Mouse (Mus musculus) layer of hippocampus, postnatal 36 days (tissue): ENCODE results near the gene Tec. TPM values are rescaled to one million over a fixed set of nuclear protein-coding genes. Genes with fewer than 3 reads are reported as not detected.
"Not testable (repeated sequence)": the region's sequence is repeated elsewhere in the genome, so short reads cannot be mapped to it uniquely, and the experiment has no call there.

ENCODE experiments used
- DNase-seq, 2 experiments: peaks; one replicate each; pipeline ENCODE4 v3.0.0; 2022
- total RNA-seq, 2 experiments: library from RNA; stranded (reverse); gene quantifications; 2 replicates each; pipeline ENCODE4 v1.2.3; 2021

The Tec gene
- total RNA-seq, 2 experiments from 2014 or later, result 1.8 to 2.0 TPM

- DNase-seq, result no peak
Measured at GRCm38 (mm10) chr5:72818513-72819180, 49.6 kb downstream of the Tec start.

- DNase-seq, result no peak
Measured at GRCm38 (mm10) chr5:72817523-72818091, 50.7 kb downstream of the Tec start.

DNA sequence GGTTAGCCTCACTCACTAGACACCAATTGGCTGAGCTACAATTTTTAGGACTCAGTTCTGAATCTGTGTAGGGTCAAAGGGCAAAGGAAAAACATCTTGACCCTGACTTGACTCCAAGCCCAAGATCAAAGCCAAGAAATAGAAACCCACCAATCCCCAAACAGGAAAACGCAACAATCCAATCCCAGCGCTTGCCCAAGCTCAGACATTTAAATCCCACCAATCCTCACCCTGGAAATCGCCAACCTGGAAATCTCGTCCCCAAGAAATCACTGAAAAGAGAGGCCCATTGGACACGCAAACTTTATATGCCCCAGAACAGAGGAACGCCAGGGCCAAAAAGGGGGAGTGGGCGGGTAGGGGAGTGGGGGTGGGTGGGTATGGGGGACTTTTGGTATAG, 51.3 kb downstream of the Tec start:
- DNase-seq, result not testable (repeated sequence)

GRCm38 (mm10) chr5:72816491-72816890, 51.8 kb downstream of the Tec start:
- DNase-seq, result no peak

DNA sequence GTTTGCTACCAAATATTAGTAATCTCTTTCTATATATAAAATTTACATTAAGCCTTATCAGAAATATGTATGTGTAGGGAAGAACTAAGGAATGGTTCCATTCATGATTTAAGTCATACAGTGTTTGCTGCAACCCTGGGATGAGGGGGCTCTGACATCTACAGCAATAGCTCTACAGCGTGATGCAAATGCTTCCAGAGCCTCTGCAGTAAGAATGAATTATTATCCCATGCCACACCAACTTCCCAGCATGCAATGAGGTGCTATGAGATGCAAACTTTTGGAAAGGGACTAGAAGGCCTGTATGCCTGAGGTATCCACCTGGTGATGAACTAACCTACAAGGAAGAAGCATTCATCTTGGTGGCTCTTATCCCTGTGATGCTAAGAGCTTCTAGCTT, 52.2 kb downstream of the Tec start:
- DNase-seq, result no peak

GRCm38 (mm10) chr5:72815361-72815760, 52.9 kb downstream of the Tec start:
- DNase-seq, result no peak

DNA sequence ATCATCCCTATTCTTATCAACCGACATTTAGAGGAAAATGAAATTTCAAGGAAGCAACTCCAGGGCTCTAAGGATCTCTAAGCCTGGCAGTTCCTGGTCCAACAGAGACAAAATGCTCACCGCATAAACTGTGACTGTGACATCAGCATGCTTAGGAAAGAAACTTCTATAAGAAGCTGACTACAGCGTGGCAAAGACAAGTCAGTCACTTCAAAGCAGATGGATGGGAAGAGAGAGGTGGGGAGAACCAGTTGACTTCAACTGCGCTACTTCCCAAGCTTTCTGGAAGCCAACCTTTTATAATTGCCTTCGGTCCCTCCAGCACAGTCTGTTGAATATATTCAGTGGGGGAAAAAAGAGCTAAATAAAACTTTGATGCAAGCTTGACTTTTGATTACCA, 54.2 kb downstream of the Tec start:
- DNase-seq, result no peak

DNA sequence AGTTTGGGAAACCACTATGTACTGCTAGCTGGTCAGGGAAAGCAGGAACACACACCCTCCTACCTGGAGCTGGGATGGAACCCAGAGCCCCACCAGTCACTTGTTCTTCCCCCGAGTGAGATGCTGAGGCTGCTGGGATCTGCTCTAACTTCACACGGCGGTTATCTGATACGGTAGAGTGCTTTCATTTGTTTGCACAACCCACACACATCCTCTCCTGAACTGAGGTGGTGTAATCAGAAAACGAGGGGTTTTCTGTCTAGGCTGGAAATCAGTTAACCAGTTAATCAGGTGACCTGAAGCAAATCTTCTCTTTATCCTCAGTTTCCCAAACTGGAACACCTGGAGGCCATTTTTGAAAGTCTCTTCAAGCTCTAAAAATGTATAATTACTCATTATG, 55.4 kb downstream of the Tec start:
- no peak for DNase-seq

- no peak for DNase-seq
Measured at GRCm38 (mm10) chr5:72812328-72812727, 56.0 kb downstream of the Tec start.

DNA sequence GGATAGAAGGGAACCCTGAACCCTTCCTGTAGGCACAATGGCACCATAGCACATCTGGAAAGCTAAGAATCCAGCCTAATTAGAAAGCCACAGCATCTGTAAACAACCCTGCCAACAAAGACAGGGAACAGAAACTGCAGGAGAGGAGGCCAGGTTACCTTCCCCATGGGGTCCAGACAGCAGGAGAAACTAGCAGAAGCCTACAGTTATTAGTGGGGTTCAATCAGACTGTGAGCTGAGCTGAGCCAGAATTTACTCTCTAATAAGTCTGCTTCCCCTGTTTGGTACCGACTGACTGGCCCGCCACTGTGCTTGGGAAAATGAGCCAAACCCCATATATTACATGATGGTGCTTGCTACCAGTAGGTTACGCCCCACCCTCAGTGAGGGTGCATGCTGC, 56.9 kb downstream of the Tec start:
- no peak for DNase-seq

DNA sequence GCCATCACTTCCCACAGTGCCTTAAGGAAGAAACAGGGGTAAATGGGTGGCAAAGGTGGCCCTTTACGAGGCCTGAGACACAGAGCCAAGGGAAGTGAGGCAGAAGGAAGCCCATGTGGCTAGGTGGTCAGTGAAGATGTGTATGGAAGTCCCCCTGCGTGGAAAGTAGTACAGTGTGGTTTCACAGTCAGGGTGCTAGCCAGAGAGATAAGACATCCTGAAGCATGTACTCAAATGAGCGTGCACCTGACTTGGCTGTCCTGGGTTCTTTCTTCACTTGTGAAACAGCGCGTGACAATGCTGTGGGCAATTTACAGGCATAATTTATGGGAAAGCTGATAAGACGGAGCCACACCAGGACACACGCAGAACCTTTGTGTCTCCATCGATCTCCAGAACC, 57.3 kb downstream of the Tec start:
- DNase-seq, result no peak

DNA sequence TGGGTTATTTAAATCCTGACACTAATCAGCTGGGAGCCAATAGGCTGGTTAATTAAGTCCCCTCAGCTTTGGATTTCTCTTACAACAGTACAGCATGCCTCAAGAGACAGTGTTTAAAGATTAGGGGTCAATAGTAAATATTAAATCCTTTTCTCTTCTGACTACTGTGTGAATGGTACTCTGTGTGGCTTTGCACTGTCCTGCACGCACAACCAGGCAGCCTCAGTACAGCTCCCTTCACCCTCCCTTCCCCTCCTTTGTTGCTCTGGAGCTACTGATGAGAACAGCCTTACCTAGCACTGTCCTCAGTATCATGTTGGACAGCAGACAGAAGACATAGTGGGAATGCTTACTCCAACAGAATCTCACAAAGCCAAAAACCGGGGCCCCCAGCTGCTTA, 58.8 kb downstream of the Tec start:
- DNase-seq, result no peak

DNA sequence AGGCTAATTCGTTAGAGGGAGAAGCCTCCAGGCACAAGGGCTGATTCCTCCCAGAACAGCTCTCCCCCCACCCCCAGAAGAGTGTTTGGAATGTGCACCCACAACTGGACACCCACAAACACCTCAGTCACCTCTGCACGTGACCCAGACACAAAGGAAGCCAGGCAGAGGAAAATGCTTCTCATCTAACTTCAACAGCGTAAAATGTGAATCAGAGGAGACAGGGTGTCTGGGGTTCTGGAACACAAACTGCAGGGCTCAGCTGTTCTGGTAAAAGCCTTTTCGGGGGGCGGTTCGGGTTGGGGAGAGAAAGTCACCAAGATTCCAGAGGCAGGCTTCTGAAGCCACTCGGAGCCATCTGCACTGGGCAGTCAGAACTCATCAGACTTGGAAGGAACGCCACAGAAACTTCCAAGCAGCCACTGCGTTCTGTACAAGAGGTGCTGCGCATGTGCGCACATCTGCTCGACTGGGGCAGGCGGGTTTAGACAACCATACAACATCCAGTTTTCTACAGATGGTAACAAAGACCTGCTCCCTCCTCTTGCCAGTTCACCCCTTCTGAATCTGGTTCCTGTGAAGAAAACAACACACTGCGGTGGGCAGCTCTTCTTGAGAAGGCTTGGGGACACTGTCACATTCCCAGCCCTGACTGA, 59.7 kb downstream of the Tec start:
- peak; percentile 12 to 20 for DNase-seq

- no peak for DNase-seq
Measured at GRCm38 (mm10) chr5:72802851-72803250, 65.4 kb downstream of the Tec start.

GRCm38 (mm10) chr5:72798563-72798962, 69.7 kb downstream of the Tec start:
- no peak for DNase-seq

DNA sequence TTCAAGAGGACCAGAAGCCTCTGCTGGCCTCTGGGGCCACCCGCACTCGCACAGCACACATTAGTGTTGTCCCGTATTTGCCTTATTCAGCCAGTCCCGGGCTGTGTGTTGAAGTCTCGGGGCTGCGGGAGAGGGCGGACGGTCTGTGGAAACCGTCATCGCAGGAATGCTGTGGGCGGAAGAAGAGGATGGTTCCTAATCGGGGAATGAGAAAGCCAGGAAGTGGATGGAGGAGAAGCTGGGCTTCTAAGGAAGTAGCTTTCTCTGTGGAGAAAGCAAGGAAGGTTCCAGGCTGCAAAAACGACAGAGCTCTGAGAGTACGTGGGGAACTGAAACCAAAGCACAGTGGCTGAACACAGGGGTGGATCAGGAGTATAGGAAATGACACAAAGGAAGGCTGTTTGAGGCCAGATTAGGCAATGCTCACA, 72.1 kb downstream of the Tec start:
- no peak for DNase-seq

GRCm38 (mm10) chr5:72793309-72793850, 74.9 kb downstream of the Tec start:
- DNase-seq, result no peak

DNA sequence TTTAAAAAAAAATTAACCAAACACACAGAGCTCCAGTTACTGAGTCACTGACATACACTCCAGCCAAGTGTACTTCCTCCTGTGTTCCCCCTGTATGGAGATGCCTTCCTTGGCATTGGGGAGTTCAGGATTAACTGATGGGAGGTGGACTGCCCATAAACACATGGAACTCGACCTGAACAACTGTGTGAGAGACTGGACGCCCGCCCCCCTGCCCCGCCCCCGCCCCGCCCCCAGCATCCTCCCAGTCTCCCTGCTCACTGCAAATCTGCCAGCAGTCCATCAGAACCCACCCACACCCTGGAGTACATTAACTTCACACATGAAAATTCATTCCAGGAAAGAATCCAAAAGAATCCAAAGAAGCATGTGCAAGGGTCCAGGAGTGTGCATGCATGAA, 76.5 kb downstream of the Tec start:
- no peak for DNase-seq

DNA sequence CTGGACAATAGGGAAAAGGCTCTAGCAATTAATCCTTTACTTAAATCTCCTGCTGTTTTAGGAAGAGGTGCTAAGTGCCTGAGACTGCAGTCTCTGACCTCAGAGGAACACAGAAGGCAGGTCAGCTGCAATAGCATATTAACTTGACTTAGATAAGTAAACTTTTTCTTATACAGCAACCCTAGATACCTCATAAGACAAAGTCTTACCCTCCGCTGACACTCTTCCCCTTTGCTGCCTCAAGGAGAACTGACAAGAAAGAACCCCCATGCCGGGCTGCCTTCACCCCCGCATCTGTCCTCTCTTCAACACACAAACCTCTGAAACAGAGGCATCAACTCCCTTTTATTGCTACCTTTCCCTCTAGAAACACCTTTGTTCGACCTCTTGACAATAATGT, 76.9 kb downstream of the Tec start:
- DNase-seq, result no peak

DNA sequence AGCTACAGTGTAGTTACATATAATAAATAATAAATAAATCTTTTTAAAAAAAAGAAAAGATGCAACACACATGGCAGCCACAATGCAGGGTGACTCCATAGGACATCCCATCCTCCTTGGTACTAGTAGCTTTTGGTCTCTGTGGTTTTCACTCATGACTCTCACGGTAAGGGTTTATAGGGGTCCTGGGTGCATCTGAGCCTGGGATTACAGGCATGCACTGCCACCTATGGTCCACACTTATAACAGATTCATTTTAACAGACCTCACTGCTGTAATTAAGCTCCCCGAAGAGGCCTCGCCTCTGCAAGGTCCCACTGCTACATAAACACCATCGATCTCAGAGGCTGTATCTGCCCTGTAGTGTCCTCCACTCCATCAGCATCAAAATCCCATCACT, 82.8 kb downstream of the Tec start:
- DNase-seq, result no peak

DNA sequence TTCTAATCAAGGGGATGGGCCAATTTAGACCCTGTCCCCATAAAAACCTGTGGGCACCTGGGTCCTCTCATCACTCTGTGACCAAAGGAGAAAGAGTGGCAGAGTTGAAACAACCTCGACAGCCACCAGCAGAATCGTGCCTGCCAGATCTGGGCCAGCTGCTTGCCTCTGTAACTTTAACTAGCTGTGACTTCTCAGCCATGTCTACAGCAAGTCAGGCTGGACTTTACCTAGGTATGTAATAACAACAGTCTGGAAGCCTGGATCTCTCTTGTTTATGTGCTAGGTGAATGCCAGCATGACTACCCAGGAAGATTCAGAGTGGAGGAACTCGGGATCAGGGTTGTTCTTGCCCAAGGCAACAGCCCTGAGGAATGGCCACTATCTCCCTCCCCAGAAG, 83.6 kb downstream of the Tec start:
- DNase-seq, result no peak

DNA sequence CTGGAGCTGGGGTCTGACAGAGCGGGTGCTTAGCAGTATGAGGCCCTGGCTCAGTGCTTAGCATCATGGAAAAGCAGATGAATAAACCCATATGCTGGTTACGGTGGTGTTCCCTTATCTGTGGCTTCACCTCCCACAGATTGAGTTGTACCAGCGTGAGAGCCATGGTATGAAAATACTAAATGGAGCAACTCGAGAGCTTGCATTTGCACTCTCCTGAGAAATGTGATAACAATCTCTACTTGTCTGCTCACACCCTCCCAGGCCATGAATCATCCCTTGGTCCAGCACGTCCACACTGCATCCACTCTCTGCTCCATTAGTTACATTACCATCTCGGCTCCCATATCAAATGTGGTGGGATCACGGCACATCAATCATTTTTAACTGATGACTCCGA, 84.3 kb downstream of the Tec start:
- peak in 1 of 2 experiments; percentile 16 for DNase-seq

- DNase-seq, result no peak
Measured at GRCm38 (mm10) chr5:72783123-72783522, 85.2 kb downstream of the Tec start.

- no peak for DNase-seq
Measured at GRCm38 (mm10) chr5:72781776-72782175, 86.5 kb downstream of the Tec start.
